Mouse (Mus musculus): ENCODE data around the gene Bcl3.

Gene Bcl3

DNA sequence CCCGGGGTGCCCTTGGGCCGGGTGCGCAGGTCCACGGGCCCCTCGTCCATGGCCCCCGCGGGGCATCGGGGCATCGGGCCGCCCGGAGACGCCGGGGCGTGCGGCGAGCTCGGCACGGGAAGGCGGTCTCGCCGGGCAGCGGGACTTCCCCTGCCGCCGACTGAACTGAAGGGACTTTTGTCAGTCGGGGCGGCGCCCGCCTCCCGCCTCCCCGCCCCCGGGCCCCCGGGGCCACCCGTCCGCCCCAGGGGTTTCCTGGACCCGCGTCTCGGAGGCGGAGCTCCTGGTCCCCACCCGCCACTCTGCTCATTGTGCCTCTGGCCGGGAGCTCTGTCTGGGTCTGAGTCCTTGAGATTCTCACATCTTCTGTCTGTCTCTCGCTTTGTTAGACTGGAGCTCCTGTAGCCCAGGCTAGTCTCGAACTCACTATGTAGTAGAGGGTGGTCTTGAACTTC, at the start of gene Bcl3:
Gene Bcl3, minus strand, starts transcription at position 167 of the 455 bp plus-strand sequence.
- no peak for DNase-seq

DNA sequence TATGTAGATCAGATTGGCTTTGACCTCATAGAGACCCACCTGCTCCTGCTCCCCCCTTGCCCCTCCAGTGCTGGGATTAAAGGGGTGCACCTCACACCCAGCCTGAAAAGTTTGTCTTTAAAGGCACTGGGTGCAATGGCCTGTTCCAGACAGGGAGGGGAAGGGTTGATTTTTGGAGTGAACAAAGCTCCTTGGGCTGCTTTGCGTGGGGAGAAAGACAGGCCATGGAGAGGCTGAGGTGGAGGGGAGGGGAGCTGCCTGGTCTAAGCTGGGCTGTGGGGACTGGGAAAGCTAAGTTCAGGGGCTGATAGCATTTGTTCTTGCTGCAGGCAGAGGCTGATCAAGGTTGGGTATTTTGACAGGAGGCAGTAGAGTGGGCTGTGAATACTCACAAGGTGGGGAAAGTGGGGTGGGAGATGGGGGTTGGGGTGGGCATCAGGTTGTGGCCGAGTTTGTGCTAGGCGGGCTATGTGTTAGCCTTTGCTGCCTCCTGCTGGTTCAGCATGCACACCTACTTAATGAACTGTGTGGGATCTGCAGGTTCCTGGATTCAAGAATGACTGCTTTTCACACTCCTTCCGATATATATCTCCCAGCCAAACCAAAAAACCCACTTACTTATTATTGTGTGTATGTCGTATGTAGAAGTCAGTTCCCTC, 49.5 kb upstream of the Bcl3 start:
- DNase-seq = no peak

DNA sequence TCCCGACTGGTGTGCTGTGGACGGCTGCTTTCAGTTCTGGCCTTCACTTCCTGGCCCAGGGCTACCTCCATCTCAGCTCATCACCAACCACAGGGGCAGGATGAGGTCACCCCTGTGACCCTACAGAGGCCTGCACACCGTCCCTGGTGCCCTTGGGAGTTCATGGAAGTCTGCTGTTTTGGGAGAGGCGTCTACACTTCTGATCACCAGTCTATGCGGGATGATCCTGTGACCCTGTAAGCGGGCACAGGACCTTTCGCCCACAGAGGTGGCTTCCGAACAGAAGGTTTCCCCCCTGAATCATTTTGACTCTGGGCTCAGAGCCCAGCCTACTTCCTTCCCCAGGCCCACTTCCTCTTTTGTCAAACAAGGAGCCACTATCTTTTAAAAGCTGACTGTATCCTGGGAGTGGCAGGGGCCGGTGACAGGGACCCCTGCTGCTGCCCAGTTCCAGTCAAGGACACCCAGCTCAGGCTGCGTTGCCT, 48.6 kb upstream of the Bcl3 start:
- DNase-seq = no peak

DNA sequence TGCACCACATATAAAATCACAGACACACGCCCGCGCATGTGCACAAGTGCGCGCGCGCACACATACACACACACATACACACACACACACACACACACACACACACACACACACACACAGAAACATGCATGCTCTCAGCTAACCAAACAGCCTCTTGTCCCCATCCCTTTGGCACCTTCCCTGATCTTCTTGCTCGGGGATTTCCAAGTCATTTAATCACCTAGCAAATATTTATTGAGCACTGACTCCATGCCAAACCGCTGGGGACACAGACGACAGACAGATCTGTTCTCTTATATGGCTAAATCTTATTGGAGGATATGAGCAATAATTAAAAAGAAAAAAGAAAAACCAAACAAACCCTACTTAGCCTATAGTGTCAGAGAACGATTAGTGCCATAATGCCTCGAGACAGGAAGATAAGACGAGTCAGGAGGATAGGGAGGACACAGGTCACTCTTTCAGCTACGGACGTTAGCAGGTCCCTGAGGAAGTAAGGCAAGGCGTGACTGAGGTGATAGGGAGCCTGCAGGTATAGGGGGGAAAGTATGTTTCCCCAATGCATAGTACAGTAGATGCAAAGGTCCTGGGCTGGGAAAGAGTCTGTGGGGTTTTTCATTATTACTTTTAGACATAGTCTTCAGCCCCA, 45.3 kb upstream of the Bcl3 start:
- DNase-seq = no peak

DNA sequence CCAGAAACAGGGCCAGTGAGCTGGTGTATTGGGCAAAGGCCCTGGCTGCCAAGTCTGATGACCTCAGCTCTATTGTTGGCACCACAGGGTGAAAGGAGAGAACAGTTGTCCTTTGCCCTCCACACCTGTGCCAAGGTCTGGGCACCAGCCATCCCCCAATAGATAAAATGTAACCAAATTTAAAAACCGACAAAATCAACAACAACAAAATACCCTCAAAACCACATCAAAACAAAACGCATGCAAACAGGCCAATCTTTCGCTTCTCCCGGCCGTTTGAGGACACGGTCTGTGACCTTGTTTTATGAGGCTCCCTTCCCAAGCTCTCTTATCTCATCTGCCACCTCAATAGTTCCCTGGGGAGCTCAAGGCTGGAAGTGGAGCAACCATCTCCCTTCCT, 43.9 kb upstream of the Bcl3 start:
- no peak for DNase-seq

DNA sequence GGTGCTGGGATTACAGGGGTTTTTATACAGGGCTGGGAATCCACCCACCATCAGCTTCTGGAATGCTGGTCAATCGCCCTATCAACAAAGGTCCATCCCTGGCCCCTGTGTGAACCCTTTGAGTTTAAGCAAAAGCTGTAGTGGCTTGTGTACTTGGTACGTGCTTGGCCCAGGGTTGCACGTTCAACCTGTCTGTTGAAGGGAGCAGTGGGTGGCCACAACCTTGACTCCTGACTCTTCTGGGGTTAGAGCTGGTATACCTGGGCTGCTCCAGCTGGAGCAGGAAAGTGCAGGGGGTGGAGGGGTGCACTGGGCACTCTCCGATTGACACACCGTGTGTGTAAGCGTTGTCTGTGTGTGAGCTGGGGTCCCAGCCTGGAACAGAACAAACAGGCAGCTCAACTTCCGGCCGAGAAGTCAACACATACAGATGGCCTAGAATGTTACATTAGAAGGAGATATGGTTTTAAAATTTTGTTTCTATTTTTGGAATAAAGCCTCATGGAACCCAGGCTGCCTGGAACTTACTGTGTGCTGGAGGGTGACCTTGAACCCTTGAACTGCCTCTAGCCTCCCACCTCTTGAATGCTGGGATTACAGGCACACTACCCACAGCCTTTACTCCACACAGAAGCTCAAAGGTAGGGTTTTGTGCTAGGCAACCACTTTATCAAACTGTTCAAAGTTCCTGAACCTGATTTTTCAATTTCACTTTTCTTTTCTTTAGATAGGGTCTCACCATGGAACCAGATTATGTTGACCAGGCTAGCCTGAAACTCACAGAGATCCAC, 42.9 kb upstream of the Bcl3 start:
- no peak for DNase-seq

DNA sequence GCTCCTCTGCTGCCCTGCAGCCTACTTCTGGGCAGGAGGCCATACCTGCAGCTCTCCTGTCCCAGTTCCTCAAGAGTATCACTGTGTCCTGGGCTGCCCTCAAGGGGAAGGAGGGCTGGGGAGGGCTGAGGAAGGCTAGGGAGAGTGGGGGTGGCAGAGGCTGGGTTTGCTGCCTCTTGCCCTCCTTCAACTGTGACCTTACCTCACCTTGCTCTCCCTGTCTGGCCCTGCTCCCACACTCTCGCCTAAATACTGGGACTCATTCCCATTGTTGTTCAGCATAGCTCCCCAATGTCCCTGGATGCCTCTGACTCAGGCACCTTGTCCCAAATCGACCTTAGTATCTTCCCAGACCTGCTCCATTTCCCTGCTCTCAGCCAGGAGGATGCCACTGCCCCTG, 41.7 kb upstream of the Bcl3 start:
- no peak for DNase-seq

DNA sequence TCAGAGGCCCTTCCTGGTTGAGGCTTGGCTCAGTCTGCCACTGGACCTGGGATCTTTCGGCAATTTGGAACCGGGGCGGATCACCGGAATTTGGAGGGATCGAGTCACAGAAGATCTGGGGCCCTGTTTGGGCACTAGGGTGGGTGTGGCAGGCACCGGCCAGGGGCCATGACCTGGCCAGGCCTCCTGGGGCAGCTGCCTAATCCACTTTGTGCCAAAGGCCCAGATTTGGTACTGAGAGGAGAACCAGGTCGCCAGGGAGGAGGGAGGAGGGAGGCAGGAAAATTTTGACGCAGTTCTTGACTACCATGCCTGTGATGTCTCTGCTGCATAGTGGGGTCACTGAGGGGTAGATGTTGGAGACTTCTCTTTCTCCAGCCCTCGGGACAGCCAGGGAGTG, 38.6 kb upstream of the Bcl3 start, which contains the start of gene Ceacam16:
Gene Ceacam16, minus strand, starts transcription at position 101 of the 400 bp plus-strand sequence.
- no peak for DNase-seq

DNA sequence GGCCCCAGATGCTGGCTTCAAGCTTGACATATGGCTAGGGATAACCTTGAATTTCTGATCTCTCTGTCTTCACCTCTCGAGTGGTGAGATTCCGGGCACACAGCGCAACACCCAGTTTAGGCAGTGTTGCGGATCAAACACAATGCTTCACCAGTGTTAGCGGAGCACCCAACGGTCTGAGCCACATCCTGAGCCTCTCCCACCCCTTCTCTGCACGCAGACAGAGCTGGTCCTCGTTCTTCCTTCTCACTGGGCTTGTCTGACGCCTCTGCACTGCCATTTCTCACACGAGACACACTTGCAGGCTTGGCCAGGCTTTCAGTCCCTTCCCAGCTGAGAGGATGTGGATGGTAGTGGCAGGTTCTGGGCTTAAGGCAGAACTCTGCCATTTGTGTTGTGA, 37.2 kb upstream of the Bcl3 start:
- DNase-seq = no peak

DNA sequence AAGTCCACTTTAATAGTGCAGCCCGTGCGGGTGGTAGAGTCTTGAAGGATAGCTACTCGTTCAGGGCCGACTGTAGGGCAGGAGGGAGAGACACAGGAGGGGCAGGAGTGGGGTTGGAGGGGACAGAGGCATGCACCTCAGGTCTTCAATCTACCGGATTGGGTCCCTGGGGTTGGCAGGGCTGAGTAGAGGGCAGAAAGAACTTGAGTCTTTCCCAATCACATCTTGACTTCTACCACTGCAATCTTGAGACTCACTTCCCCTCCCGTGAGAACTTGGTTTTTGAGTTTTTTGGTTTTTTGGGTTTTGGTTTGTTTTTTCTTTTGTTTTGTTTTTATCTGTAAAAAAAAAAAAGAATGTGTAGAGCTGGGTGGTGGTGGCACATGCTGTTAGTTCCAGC, 33.7 kb upstream of the Bcl3 start:
- no peak for DNase-seq

DNA sequence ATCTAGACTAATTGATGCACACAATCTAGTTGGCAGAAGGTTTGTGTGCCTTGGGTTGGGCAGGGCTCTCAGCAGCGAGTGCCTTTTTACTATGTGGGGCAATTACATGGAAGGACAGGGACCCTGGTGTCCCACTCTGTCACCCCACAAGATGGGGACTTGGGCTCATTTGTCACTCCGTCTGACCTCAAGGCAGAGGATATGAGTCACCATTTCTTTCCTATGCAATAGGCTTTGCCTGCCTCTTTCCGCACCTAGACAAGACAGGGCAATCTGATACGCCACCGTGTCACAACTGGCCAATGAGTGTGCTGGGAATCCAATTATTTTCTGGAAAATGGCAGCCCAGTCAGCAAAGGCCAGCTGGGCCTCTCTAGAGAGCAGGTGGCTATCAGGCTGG, 33.1 kb upstream of the Bcl3 start:
- no peak for DNase-seq

DNA sequence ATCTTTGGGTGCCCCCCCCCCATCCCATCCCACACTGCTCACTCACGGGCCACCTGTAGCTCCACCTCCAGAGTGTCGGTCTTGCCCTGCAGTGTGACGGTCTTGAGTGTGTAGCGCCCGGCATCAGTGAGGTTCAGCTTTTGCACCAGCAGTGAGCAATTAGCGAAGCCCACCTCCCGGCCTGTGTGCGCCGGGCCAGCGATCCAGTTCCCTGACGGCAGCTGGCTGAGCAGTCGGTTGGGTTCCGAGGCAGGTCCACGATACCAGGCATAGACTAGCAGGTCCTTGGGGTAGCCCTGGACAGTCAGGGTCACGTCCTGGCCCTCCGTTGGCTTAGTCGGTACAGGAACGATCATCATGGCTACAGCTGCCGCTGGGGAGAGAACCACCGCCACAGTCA, 31.0 kb upstream of the Bcl3 start:
- DNase-seq = no peak

DNA sequence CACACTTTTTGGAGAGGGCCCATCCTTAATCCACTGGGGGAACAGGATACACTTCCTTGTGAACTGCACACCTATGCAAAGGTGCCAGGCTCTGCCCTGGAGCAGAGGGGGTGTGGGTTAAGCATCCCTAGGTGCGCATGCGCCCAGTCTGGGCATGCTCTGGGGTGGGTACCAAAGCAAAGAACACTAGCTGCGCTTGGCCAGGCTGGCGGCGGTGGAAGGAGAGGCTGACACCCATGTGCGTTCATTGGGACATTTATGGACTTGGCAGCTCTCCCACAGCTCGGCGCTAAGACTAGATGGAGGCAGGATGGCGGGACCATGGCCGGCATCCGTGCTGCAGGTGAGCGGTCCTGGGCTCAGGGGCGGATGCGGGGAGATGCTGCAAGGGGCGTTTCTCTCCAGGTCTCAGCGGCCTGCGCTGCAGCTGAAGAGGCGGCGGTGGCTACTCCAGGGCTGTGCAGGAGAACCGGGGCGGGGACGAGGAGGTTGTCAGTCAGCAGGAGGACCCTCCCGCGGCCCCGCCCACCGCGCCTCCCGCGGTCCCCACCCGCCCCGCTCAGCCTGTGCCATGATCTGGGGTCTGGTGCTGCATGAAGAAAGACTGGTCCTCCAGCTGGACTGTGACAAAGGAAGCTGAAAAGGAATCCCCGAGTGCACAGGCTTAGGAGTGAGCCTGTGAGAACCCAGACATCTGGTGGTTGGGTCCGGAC, 29.4 kb upstream of the Bcl3 start, which contains the start of gene Gm19345:
Gene Gm19345, plus strand, starts transcription at position 146 of the 713 bp plus-strand sequence.
- DNase-seq = peak in 1 of 2 experiments; percentile 8

DNA sequence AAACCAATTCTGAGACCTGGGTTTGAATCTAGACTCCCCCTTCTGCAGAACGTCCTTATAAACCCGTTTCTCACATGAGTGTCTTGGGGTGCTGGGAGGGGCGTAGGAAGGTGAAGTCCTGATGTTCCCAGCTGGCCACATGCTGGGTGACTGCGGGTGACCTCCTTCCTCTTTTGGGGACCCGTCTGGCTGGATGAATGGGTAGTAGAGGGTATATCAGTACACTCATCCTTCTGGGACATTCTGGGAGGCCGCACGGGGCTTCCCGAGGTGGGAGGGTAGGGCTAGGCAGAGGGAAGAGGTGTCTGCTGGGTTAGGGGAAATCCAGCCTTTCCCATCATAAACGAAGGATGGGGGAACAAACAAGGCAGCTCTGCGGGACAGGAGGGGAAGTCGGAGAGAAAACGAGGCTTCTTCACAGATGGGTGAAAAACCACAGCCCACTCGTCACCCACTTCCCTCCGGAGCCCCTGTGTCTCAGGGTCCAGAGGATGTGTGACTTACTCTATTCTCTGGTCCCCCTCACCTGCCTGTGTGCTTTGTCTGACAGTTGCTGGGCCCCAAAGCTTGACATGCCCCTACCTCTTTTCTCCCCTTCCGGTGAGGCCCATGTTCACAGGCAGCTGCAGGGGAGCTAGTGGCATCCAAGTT, 22.1 kb upstream of the Bcl3 start:
- no peak for DNase-seq

DNA sequence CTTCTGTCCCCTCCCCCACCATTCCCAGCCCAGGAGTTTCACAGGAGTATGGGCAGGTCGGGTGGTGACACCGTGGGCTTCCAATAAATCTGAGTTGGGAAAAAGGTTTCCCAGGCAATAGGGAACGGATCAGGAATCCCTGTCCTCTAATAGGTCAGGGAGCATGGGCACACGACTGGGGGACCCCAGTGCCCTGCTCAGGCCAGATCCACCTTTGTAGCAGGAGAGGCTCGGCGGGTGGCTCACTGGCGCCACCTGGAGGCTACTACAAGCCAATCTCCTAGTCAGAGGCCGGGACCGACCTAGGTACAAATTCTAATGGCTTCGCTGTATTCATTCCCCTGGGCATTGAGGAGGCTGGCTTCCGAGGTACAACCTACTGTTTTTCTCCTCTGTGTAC, 21.0 kb upstream of the Bcl3 start:
- DNase-seq = peak; percentile 45 to 53

DNA sequence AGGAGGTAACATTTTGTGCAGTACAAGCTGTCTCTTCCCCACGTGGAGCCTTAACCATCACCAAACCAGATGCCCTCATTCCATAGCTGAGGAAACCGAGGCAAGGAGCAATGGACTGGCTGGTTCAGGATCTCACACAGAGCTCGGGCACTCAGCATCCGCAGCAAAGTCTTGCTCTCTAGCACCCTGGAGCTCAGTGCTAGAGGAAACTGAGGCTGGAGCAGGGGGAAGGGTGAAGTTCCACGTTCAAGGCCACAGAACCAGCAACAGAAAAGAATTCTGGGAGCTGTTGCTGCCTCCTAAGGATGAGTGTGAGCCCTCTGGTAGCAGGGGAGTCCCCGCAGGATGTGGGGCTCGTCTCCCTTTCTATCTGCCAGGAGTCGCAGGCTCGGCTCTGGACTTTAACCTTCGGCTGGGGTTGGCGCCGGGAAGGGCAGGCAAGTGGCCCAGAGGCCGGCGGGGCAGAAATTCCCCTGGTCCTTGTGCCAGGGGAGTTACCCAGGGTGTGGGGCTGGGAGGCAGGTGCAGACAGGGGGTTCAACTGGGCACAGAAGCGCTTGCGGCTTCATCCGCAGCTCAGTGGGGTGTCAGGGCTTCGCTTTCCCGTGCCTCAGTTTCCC, 20.4 kb upstream of the Bcl3 start:
- DNase-seq = no peak

DNA sequence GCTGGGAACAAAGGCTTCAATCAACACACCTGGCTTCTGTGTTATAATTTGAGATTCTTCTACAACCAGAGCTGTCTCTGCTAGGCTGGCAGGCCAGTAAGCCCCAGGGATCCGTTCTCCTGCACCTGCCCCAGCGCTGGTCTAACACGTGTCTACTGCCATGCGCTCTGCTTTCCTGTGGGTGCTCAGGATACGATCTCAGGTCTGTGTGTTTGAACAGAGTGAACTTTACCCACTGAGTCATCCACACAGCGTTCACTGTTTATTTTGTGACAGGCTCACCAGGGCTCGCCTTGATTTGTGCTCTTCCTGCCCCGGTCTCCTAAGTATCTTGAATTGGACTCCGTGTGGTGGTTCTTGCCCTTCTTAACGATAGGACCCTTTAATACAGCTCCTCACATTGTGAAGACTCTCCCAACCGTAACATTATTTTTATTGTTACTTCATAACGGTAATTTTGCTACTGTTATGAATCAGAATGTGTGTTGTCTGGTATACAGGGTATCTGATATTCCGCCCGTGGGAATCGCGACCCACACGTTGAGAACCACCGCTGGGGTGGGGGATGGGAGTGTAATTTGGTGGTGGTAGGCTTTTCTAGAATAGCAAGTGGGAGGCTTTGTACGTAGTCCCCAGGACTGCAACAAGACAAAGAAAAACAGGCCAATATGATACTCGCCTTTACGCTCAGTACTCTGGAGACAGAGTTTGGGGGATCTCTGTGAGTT, 19.3 kb upstream of the Bcl3 start:
- no peak for DNase-seq

DNA sequence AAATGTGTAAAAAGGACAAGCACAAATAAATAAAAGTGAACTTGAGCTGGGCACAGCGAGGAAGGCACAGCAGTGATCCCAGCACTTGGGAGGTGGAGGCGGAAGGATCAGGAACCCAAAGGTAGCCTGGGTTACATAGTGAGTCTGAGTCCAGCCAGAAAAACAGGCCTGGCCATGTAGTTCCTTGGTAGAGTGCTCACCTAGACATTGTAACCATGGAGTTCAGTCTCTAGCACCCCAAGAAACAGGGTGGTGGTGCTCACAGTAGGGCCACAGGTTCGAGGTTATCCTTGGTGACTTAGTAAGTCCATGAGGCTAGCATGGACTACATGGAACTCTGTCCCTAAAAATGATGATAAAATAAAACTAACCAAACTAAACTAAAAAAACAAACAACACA, 18.4 kb upstream of the Bcl3 start:
- no peak for DNase-seq

DNA sequence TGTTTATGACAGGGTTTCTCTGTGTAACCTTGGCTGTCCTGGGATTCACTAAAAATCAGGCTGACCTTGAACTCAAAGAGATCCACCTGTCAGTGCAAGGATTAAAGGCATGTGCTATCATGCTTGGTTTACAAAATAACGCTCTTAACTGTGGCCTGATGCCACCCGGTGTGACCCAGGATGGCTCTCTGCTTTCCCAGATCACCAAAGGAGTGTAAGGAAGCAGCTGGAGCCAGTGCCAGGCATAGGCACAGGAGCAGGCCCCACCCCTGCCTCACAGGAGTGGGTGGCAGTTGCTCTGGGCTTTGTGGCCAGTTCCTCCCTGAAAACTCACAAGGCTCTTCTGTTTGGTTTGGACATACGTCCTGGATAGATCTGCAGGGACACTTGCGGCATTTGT, 17.8 kb upstream of the Bcl3 start:
- DNase-seq = no peak

DNA sequence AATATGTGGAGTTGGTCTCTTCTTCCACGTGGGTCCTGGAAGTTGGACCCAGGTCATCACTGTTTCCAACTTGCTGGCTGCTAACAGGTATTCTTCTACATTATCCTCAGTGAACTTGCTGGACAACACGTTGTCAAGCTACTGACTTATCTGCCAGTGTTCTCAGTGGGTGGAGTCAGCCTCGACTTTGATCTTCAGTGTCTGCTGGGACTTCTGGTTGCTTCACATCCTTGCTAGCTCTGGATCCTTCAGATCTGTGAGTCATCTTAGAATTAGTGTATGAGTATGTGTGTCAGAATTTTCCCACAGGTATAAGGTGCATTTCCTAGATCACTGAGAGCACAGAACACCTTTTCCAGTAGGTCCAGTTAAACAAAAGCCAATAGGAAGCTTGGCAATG, 14.3 kb upstream of the Bcl3 start:
- DNase-seq = no peak

DNA sequence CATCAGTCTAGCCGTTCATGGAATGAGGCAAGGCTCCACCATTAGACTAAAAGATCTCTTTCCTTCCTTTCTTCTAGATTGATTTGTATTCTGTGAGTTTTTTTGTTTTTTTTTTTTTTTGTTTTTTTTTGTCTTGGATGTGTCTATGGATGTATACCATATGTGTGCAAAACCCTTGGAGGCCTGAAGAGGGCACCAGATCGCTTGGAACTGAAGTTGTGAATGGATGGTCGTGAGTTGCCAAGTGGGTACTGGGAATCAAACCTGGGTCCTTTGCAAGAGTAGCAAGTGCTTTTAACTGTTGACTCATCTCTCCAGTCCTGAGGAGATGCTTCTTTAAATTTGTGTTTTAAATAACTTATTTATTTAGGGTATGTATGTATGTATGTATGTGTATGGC, 11.5 kb upstream of the Bcl3 start:
- DNase-seq = no peak
